Mouse (Mus musculus) E14TG2a.4 (cell line): Measurements from ENCODE around the gene Mtg2.

Experiments
- CTCF ChIP-seq: conservative IDR thresholded peaks from 2 replicates; pipeline ENCODE4 v1.5.1; 2014; ENCODE audit warnings: low read length
- NANOG ChIP-seq: IDR thresholded peaks from 2 replicates; pipeline ENCODE4 v1.6.1; 2014; ENCODE audit warnings: borderline replicate concordance, low read length, mixed read lengths

- TF ChIP-seq CTCF (no peak), NANOG (no peak)
Observed at GRCm38 (mm10) chr2:180118661-180119438, 48.5 kb downstream of the Mtg2 start, which contains the start of gene Osbpl2.
